Mouse (Mus musculus) B cell, adult 2 months (primary cell): Measurements from ENCODE around the gene Mrpl47.
"Not testable (repeated sequence)": the region's sequence is repeated elsewhere in the genome, so short reads cannot be mapped to it uniquely, and the experiment has no call there.

ENCODE experiments used
- DNase-seq, 2 experiments: peaks; one replicate each; pipeline ENCODE4 v3.0.0; 2022

The Mrpl47 gene

DNA sequence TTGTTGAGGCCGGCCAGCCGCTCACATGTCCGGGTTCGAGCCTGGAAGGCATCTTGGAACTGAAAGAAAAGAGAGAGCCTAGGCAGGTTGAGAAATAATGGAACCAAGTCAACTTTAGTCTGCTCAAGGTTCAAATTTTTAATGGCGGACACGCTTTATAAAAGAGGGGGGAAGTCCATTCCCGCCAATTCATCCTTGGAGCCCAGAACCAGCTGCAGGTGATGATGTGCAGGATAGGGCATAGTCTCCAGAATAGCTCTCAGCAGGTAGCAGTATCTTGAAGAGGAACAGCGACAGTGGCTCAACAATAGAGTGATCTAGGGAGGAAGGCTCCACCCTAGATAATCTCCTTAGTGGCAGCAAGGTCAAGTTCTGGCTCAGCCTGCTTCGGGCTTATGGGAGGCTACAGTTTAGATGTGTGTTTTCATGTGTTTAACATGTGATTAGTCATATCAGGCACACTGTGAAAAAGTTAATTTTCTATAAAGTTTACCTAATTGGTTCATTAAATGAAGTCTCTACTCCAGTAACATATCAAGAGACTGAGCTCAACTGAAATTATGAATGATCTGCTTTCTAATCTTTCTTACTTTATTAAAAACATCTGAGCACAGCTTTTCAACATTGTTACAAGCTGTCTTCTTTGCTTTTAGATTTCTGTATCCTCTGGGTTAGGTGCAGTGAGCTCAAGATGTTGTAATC, 31.6 kb downstream of the Mrpl47 start, which contains the start of gene Actl6a:
Actl6a (plus strand) TSS at position 652 of the 702 bp plus-strand sequence.
- not testable (repeated sequence) for DNase-seq

DNA sequence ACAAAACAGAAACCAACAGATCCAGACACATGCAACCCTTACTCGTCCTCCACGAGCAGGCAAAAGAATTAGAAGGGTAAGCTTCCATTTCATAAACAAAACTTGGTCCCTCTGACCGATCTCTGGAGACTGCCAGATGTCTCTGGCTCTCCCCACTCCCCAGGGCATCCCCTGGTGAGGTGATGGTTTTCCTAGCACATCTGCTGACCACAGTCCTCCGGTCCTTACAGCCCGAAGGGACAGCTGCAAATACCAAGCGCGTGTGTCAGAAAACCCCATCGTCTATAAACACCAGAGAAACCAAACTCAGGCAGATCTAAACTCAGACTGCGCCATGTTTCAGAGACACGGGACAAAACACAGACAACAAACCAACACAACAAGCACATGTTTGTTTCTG, 32.8 kb downstream of the Mrpl47 start:
- not testable (repeated sequence) for DNase-seq

DNA sequence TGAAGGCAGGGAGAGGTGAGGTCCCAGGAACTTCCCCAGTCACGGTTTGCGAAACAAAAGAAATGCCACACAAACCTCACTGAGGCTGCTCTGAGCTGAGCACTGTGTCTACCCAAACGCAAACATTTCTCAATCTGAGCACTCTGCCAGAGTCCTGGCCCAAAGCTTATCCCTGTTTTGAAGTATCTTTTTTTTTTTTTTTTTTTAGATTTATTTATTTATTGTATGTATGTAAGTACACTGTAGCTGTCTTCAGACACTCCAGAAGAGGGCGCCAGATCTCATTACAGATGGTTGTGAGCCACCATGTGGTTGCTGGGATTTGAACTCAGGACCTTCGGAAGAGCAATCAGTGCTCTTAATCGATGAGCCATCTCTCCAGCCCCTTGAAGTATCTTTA, 33.4 kb downstream of the Mrpl47 start:
- not testable (repeated sequence) for DNase-seq

DNA sequence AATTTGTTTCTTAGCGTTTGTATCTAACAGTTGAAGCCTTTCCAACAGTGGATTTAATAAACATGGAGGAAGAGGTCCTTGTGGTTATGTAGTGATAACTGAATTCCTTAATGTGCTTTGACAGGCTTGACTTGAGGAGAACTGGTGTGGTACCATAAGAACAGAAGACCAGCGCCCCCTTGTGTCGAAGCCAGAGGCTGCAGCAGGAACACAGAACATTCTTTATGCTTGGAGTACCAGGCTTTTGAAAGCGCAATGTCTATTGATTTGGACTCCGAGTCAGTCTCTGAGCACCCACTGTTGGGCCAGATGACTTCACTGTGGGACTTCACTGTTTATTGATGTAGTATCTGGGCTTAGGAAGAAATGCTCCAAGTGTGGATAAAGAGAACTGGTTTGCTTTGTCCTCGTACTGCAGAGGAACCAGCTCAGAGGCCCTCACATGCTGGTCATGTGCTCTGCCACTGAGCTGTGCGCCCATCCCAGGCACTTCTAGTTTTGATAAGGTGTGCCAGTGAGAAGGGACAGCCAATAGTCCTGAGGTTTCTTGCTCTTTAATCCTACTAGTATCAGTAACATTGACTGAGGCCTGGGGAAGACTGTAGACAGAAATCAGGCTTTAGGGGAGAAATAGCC, 39.1 kb downstream of the Mrpl47 start:
- DNase-seq = peak; percentile 90 to 91

- no peak for DNase-seq
Observed at GRCm38 (mm10) chr3:32695583-32695980, 41.8 kb downstream of the Mrpl47 start.

DNA sequence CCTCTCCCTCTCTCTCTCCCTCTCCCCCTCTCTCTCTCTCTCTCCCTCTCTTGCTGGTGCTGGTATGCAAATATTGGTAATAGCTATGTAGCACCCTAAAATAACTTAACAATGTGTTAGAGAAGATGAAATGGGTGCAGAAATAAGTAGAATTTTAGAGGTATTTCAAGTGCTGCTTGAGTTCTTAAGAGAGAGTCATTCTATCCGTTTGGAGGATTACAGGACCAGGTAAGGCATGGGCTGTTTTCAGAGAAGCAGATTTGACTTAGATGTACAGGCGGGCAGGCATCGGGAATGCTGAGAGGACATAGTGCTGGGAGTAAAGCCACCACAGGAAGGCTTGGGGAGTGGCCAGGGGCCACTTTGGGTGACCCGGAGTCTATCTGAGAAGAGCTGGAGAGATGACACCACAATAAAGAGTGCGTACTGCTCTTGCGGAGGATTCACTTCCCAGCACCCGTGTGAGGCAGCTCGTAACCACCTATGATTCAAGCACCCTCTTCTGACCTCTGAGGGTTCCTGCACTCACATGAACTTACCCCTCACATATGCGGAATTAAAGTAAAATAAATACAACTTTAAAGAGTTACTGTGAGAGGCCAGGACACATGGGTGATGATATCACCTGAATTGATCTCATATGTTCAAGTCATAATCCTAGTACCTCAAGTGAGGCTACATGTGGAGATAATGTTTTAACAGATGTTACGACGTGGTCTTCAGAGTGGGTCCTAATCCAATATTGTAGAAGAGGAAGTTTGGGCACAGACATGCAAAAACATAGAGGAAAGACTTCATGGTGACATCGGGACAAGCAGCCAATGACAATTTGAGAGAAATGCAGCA, 42.4 kb downstream of the Mrpl47 start:
- DNase-seq = no peak

DNA sequence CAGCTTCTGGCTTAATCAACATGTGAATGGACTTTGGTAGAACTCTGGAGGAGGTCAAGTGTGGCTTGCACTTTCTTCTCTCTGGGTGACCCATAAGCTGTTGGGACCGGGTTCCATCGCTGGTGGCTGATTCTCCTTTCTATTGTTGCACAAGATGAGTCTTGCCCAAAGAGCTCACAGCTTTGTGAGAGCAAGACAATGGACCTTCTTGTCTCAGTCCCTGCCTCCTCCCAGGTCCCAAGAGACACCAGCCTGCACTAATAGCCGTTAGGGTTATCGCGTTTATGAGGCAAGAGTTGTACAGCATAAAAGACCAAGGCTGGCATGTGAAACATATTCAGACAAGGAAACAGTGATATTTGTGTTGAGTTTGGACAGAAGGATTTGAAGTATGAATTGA, 43.2 kb downstream of the Mrpl47 start:
- no peak for DNase-seq

DNA sequence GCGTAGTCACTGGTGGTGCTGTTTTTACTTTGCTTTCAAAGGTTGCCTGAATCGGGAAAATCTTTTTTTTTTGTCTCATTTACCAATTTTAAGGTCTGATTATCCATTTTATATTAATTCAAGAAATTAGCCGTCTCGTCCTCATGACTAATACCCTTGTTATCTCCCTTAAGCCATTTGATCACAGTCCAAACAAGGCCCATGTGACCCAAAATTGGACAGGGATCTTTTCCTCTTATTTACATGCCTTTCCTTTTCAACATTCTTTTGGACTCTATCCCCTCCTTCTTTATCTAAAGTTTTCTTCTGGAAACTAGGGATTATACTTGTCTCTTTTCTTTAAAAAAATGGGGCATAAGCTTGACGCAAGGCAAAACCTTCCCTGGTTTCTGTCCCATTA, 45.6 kb downstream of the Mrpl47 start:
- no peak for DNase-seq

GRCm38 (mm10) chr3:32690901-32691300, 46.5 kb downstream of the Mrpl47 start:
- no peak for DNase-seq

DNA sequence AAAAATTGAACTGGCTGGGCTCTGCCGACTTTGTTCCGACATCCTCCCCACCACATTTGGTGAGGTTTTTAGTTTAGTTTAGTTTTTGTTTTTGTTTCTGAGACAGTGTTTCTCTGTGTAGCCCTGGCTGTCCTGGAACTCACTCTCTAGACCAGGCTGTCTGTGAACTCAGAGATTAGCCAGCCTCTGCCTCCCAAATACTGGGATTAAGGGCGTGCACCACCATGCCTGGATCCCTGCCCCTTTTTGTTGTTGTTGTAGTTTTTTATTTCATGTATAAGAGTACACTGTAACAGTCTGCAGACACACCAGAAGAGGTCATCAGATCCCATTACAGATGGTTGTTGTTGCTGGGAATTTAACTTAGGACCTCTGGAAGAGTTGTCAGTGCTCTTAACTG, 47.4 kb downstream of the Mrpl47 start:
- no peak for DNase-seq

DNA sequence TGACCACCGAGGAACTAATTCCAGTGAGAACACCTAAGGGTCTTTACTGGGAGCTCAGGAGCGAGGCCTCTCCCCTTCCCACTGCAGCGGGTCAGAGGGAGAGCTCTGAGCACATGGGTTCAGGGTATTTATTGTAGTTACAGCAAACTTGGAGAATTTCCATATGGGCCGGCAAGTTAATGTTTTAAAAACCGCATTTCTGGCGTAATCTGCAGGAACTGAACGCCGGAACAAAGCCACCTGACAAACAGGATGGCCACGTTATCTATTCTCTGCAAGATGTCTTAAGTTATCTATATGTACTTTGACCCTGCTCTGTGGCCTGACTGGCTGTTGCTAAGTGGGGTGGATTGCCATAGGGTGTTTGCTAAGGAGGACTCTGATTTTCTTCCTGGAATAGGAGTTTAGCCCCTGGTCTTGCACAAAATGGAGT, 47.8 kb downstream of the Mrpl47 start:
- no peak for DNase-seq

DNA sequence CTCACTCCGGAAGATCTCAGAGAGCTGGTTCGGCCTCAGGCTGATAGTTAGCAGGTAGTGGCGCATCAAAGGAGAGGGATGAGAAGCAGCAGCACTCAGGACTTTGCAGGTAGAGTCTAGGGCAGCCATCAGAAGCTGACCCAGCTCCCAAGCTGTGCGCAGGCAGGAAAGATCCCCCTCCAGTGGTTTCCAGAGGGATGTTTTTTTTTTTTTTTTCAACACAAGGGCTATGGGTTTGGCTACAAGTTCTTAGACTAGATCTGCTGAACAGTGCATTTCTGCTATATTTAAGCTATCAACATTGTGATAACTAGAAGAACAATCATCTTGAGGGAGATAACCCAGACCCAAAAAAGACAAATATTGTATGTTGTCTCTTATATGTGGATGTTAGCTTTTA, 50.2 kb downstream of the Mrpl47 start:
- DNase-seq = no peak

DNA sequence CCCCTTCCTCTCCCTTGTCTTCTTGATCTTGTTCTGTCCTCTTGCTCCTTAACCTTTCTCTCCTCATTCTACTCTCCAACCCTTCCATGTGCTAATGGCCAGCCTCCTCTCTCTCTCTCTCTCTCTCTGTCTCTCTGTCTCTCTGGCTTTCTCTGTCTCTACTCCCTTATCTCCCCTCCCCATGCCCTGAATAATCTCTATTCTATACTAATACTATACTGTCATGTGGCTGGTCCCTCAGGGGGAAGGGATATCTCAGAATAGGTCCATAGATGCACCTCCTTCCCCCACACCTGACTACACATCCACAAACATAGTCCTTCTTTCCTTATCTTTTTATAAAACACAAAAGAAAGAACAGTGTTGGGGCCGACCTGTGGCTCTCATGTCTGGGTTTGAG, 50.9 kb downstream of the Mrpl47 start:
- DNase-seq = no peak

- DNase-seq = no peak
Observed at GRCm38 (mm10) chr3:32684631-32685030, 52.8 kb downstream of the Mrpl47 start.

DNA sequence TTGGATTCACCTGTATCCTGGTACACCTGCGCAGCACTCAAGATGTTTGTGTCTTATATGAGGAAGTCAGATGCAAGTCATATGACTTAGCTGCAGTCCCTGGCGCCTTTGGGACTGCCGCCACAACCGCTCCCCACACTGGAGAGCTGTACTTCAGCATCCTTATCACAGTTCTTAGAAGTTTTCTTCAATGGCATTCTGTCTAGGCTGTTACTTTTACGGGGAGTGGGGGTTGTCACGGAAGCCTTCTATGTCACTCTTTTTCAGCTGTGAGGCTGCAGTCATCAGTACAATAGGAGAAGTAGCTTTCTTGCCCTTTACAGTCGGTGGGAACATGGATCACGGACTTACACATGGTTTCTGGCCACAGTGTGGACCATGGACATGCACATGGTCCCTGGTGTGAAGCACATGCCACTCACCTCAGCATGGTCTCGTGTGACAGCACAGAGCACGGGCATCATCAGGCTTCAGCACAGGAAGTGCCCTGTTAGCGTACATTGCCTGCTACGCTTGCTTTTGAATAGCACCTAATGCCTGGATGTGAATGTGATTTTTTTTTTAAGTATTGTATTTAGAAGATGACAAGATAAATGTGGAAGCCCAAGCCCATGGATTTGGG, 54.4 kb downstream of the Mrpl47 start:
- DNase-seq = no peak

GRCm38 (mm10) chr3:32676393-32676792, 61.0 kb downstream of the Mrpl47 start:
- no peak for DNase-seq
